Mouse (Mus musculus): Measurements from ENCODE around the gene Dlk2. TPM values are rescaled to one million over a fixed set of nuclear protein-coding genes. Genes with fewer than 3 reads are reported as not detected.

The Dlk2 gene
- total and polyA plus RNA-seq, 3 experiments, result 0.23 to 0.74 (median 0.39) TPM

DNA sequence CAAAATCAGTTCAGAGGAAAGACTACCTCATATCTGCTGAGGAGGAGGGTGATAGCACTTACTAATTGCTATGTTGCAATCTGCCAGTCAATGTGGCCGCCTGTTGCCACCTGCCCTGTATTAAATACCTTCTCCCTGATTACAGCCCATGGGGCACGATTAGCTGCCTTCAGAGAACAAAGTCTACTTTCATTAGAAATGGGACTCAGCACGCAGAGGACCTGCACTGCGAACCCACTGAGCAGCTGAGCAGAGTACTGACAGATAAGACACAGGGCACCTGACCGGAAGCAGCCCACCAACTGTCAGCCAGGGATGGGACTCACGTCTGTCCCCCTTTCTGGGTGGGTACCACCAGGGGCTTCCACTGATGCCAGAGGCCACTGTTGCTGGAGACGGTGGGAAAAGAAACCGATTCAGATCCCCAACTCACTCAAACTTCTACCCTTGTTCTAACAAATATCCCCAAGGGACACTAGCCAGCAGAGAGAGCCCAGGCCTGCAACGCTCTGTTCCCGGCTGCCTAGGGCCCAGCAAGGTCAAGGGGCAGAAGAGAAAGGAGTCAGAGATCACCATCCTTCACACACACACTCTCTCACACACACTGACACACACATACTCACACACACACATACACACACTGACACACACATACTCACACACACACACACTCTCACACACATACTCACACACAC is 29.0 kb upstream of the Dlk2 start:
- peaks cover 4% of the 10 kb centered on the region for H3K36me3 ChIP-seq (ENCODE audit: control insufficient read depth, insufficient read depth, low read length)
- H3K4me3 ChIP-seq, result no peak overlapping the region
- peaks cover 14% of the 10 kb centered on the region for H3K4me1 ChIP-seq (ENCODE audit: control insufficient read depth, insufficient read depth, low read length)
- no peak for DNase-seq
- H3K79me2 ChIP-seq (replicated peaks; ENCODE audit: control insufficient read depth, insufficient read depth, low read length), result peaks cover 1% of the 10 kb centered on the region; the same call in 1 of the 2 replicates
- no peak for TF ChIP-seq POLR2A (IDR thresholded peaks at IDR 0.05; ENCODE audit: insufficient read depth, low read depth, low read length)
- TF ChIP-seq EP300 (IDR thresholded peaks at IDR 0.05; ENCODE audit: insufficient read depth, low read depth, low read length), result no peak
- TF ChIP-seq CTCF (IDR thresholded peaks at IDR 0.05), result no peak
- H3K27me3 ChIP-seq (ENCODE audit: control insufficient read depth, insufficient read depth, low read length), result no peaks in the 10 kb centered on the region
- 63% methylated on average over 10 of the region's 10 CpGs for WGBS
- intact Hi-C loops (cut with DNase I), result loop anchor here (5.0 kb wide), 1 partner anchor 114 kb away; the partner anchor contains the start of gene Zfp318
- no peak overlapping the region for H3K9ac ChIP-seq (ENCODE audit: low read depth, low read length)
- no peak overlapping the region for H3K27ac ChIP-seq

DNA sequence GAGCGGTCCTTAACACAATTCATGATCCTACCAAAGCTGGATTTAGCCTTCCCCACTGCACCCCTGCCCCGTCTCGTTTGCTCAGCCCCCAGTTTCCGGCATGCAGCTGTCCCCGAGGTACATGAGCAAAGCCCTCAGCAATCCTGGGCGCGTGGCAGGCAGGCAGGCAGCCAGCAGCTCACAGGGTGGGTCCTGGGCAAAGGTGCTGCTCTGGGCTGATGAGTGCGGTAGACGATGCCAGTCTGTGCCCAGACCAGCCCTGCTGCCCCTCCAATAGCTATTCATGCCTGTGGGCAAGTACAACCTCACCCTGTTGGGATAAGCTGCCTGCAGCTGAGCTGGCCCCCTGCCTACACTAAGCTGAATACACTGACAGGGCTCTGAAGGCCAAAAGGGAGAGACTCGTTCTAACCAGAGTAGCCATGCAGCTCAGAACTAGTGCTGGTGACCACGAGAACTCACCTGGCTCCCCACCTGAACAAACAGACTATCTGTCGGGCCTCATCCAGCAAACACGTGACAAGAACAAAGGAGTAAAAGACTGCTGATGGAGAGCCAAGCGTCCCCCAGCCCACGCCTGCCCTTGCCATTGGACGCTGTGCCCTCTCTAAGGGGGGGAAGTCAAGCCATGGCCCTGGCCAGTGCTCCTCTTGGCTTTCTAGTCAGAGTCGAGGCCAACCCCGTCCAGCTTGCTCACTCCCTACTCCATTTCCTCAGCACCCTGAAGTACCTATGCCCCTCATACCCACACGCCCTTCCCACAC is 27.3 kb upstream of the Dlk2 start:
- Histone ChIP-seq H3K27me3 (ENCODE audit: control insufficient read depth, insufficient read depth, low read length) (no peaks in the 10 kb centered on the region), H3K36me3 (ENCODE audit: control insufficient read depth, insufficient read depth, low read length) (peaks cover 9% of the 10 kb centered on the region), H3K9ac (ENCODE audit: low read depth, low read length) (no peak overlapping the region), H3K27ac (peak overlapping the region; percentile 48; the same call in 1 of the 2 replicates), H3K4me3 (no peak overlapping the region), H3K79me2 (replicated peaks; ENCODE audit: control insufficient read depth, insufficient read depth, low read length) (peaks cover 3% of the 10 kb centered on the region; the same call in 1 of the 2 replicates), H3K4me1 (ENCODE audit: control insufficient read depth, insufficient read depth, low read length) (peaks cover 20% of the 10 kb centered on the region)
- 67% methylated on average over 19 of the region's 19 CpGs for WGBS
- DNase-seq, result peak; percentile 68 to 80
- intact Hi-C loops (cut with DNase I), result loop anchor here (5.0 kb wide), 1 partner anchor 112 kb away; the partner anchor contains the start of gene Zfp318
- no peak for TF ChIP-seq POLR2A (IDR thresholded peaks at IDR 0.05; ENCODE audit: insufficient read depth, low read depth, low read length)
- no peak for TF ChIP-seq EP300 (IDR thresholded peaks at IDR 0.05; ENCODE audit: insufficient read depth, low read depth, low read length)
- no peak for TF ChIP-seq CTCF (IDR thresholded peaks at IDR 0.05)

DNA sequence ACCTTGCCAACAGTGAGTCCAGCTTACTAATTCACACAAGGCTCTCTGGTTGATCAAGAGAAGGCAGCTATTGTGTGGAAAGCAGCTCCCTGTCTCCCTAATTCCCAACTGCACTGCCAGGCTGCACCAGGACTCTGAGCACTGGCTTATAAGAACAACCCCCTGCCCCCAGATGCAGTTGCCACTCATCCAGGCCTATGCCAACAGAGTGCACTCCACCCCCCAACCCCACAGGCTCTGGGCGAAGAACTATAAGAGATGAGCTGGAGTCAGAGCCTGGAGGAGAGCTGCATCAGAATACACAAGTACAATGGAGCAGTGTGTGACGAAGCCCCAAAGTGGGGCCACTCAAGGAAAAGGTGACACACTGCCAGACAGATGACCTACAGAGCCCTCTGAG is 25.2 kb upstream of the Dlk2 start:
- H3K4me1 ChIP-seq (ENCODE audit: control insufficient read depth, insufficient read depth, low read length), result peaks cover 20% of the 10 kb centered on the region; the same call in 1 of the 2 replicates
- no peak overlapping the region for H3K4me3 ChIP-seq
- H3K9ac ChIP-seq (ENCODE audit: low read depth, low read length), result no peak overlapping the region
- no peaks in the 10 kb centered on the region for H3K27me3 ChIP-seq (ENCODE audit: control insufficient read depth, insufficient read depth, low read length)
- intact Hi-C loops (cut with DNase I), result loop anchor here (2.0 kb wide), 1 partner anchor 15 kb away; no protein-coding TSS in a partner anchor
- H3K36me3 ChIP-seq (ENCODE audit: control insufficient read depth, insufficient read depth, low read length), result peaks cover 9% of the 10 kb centered on the region
- peak overlapping the region; percentile 23 for H3K27ac ChIP-seq
- H3K79me2 ChIP-seq (replicated peaks; ENCODE audit: control insufficient read depth, insufficient read depth, low read length), result peaks cover 2% of the 10 kb centered on the region; the same call in 1 of the 2 replicates
- 85% methylated on average over 2 of the region's 2 CpGs for WGBS
- no peak for TF ChIP-seq CTCF (IDR thresholded peaks at IDR 0.05)
- no peak for TF ChIP-seq EP300 (IDR thresholded peaks at IDR 0.05; ENCODE audit: insufficient read depth, low read depth, low read length)
- no peak for TF ChIP-seq POLR2A (IDR thresholded peaks at IDR 0.05; ENCODE audit: insufficient read depth, low read depth, low read length)
- DNase-seq, result no peak

DNA sequence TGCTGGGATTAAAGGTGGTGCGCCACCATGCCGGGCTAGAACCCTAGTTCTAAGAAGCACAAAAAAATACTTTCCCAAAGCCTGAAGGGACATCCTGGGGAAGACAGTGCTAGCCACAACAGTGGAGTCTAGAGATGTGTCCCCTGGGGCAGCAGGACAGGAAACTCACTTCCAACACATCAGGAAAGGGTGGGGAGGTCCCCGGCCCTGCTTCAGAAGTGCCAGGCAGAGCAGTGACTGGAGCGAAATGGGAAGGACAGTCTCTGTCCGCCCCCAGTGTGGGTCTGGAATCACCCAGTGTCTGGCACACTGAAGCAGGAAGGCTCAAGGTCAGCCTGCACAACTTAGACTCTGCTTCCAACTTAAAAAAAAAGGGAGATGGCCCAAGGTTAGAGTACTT is 24.5 kb upstream of the Dlk2 start:
- peaks cover 21% of the 10 kb centered on the region; the same call in 1 of the 2 replicates for H3K4me1 ChIP-seq (ENCODE audit: control insufficient read depth, insufficient read depth, low read length)
- H3K27me3 ChIP-seq (ENCODE audit: control insufficient read depth, insufficient read depth, low read length), result no peaks in the 10 kb centered on the region
- intact Hi-C loops (cut with DNase I), result loop anchor here (2.0 kb wide), 1 partner anchor 14 kb away; no protein-coding TSS in a partner anchor
- H3K36me3 ChIP-seq (ENCODE audit: control insufficient read depth, insufficient read depth, low read length), result peaks cover 12% of the 10 kb centered on the region
- peak; percentile 60 to 68 for DNase-seq
- TF ChIP-seq POLR2A (IDR thresholded peaks at IDR 0.05; ENCODE audit: insufficient read depth, low read depth, low read length), result peak; percentile 19; the same call in 1 of the 2 replicates
- TF ChIP-seq CTCF (IDR thresholded peaks at IDR 0.05), result no peak
- TF ChIP-seq EP300 (IDR thresholded peaks at IDR 0.05; ENCODE audit: insufficient read depth, low read depth, low read length), result peak; percentile 81
- H3K27ac ChIP-seq, result peak overlapping the region; percentile 23
- peaks cover 2% of the 10 kb centered on the region for H3K79me2 ChIP-seq (replicated peaks; ENCODE audit: control insufficient read depth, insufficient read depth, low read length)
- H3K9ac ChIP-seq (ENCODE audit: low read depth, low read length), result no peak overlapping the region
- WGBS, result 37% methylated on average over 5 of the region's 5 CpGs
- no peak overlapping the region for H3K4me3 ChIP-seq

DNA sequence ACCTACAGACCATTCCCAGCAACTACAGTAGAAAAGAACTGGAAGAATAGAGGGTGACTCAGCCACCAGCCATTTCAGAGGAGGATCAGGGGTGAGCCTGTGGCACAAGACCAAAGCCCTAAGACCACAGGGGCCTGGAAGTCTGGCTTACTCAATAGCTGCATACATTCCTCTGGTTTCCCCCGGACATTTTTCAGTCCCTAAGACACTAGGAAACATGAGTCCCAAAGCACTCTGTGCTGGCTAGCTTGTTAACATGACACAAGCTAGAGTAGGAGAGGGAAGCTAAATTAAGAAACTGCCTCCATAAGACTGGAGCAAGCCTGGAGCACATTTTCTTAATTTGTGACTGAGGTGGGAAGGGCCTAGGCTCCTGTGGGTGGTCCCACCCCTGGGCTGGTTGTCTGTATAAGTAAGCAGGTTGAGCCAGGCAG is 23.4 kb upstream of the Dlk2 start:
- intact Hi-C loops (cut with DNase I), result loop anchor here (2.0 kb wide), 1 partner anchor 13 kb away; no protein-coding TSS in a partner anchor
- Histone ChIP-seq H3K4me3 (no peak overlapping the region), H3K4me1 (ENCODE audit: control insufficient read depth, insufficient read depth, low read length) (peaks cover 24% of the 10 kb centered on the region; the same call in 1 of the 2 replicates), H3K9ac (ENCODE audit: low read depth, low read length) (no peak overlapping the region), H3K27me3 (ENCODE audit: control insufficient read depth, insufficient read depth, low read length) (no peaks in the 10 kb centered on the region), H3K36me3 (ENCODE audit: control insufficient read depth, insufficient read depth, low read length) (peaks cover 12% of the 10 kb centered on the region), H3K79me2 (replicated peaks; ENCODE audit: control insufficient read depth, insufficient read depth, low read length) (peaks cover 4% of the 10 kb centered on the region), H3K27ac (peak overlapping the region; percentile 23)
- TF ChIP-seq CTCF (IDR thresholded peaks at IDR 0.05), result no peak
- TF ChIP-seq EP300 (IDR thresholded peaks at IDR 0.05; ENCODE audit: insufficient read depth, low read depth, low read length), result no peak
- TF ChIP-seq POLR2A (IDR thresholded peaks at IDR 0.05; ENCODE audit: insufficient read depth, low read depth, low read length), result no peak
- DNase-seq, result peak; percentile 11 to 17
- 16% methylated on average over 1 of the region's 1 CpGs for WGBS

Measured in heart, adult 2 months (tissue).